Mouse (Mus musculus) brain, embryonic 14.5 days (tissue): ENCODE measurements around the gene Lman1l. TPM values are rescaled to one million over a fixed set of nuclear protein-coding genes. Genes with fewer than 3 reads are reported as not detected.

ENCODE experiments used
- DNase-seq: peaks from one replicate; pipeline ENCODE4 v3.0.0-alpha.2; 2011; ENCODE audit warnings: low read depth
- CTCF ChIP-seq: fragments of 200-500 bp; IDR thresholded peaks from 2 replicates; pipeline ENCODE4 v1.5.1; 2012; ENCODE audit warnings: inconsistent platforms, mild to moderate bottlenecking, moderate library complexity, borderline replicate concordance; ENCODE audit not compliant: insufficient read depth, insufficient read length; ENCODE audit errors: extremely low read depth
- POLR2A ChIP-seq: fragments of 200-500 bp; IDR thresholded peaks from 2 replicates; pipeline ENCODE4 v1.6.1; 2012; ENCODE audit warnings: mild to moderate bottlenecking, inconsistent platforms, borderline replicate concordance; ENCODE audit not compliant: poor library complexity, insufficient read depth, insufficient read length, severe bottlenecking; ENCODE audit errors: extremely low read depth
- polyA plus RNA-seq: library from polyadenylated mRNA; depleted of rRNA; stranded (reverse); fragments of >200 nt; gene quantifications from 2 replicates; pipeline ENCODE4 v1.2.3, GENCODE M21; 2012; rRNA removed

Gene Lman1l
- polyA plus RNA-seq, 1 experiment: 0.12 TPM

DNA sequence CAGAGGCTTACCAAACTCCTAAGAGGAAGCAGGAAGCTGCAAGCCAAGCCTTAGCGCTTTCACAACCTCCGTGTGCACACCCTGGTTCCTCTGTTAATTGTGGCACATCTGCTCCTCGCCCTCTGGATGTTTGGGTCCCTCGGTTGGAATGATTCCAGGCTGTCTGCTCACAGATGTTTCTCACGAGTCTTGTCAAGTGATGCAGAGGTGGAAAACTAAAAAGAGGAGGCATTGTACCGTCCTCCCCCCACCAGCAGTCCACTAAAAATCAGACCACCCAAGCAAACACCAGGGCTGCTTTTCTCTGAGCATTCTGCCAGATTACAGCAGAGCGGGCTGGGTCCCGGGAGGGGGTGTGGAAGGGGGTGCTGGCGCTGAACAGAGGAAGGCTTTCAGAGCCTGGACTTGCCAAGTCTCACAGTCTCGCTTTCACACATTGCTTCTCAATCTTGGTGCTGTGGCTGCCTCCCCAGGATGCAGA is 54.8 kb downstream of the Lman1l start:
- DNase-seq: peak; percentile 71

DNA sequence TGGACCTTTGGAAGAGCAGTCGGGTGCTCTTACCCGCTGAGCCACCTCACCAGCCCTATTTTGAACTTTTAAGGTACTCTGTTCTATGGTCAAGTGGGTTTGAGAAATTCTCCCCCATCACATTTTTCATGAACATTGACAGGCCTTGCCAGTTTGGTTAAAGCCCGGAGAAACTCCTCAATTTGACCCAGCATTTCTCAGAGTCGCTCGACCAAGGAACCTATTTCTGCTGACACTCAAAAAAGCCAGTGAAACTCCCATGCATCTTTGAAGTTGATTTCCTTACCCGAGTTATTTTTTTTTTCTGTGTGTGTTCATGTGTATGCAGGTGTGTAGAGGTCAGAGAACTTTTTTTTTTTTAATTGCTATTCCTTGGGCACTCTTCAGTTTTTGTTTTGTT is 56.0 kb downstream of the Lman1l start:
- no peak for TF ChIP-seq POLR2A
- TF ChIP-seq CTCF: no peak
- no peak for DNase-seq

More for the DNA sequence above, 54.8 kb downstream of the Lman1l start:
- no peak for TF ChIP-seq CTCF
- no peak for TF ChIP-seq POLR2A

DNA sequence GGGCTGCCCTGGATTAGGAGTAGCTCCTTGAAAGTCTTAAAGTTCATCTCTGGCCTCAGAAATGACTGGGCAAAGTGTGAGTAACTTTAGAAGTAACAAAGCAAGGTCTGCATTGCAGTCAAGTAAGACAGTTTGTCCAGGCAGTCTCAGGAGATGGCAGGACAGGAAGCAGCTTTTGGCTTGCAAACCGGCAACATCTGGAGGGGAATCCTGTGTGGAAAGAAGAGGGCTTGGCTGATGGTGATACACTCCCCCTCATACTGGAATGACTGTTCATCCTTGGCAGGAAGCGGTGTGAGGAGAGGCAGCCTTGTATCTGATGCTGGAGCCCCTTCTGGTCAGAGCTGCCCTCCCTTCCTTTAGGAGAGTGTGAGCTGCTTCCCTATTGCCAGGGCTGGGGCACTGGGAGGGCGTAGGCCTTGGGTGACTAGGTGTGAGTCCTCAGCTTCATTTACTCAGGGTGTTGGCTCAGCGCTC is 57.6 kb downstream of the Lman1l start:
- TF ChIP-seq POLR2A (no peak), CTCF (no peak)
- no peak for DNase-seq

DNA sequence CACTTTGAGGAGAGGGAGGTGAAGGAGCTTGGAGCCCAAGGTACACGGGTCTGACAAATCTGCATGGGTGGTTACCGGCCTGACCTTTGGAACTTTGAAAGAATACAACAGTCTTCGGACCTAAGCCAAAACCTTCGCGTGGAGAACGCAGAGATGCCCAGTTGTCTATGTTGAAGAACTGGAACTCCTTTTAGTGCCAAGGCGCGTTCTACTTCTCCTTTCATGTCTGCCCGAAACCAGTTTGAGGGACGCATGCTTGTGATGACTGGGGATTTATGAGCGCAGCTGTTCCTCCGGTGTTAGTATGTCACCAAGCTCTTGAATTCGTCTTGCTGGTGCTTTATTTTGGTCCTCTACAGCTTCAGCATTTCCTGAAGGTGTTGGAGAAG is 58.9 kb downstream of the Lman1l start:
- TF ChIP-seq CTCF (no peak), POLR2A (no peak)
- no peak for DNase-seq

DNA sequence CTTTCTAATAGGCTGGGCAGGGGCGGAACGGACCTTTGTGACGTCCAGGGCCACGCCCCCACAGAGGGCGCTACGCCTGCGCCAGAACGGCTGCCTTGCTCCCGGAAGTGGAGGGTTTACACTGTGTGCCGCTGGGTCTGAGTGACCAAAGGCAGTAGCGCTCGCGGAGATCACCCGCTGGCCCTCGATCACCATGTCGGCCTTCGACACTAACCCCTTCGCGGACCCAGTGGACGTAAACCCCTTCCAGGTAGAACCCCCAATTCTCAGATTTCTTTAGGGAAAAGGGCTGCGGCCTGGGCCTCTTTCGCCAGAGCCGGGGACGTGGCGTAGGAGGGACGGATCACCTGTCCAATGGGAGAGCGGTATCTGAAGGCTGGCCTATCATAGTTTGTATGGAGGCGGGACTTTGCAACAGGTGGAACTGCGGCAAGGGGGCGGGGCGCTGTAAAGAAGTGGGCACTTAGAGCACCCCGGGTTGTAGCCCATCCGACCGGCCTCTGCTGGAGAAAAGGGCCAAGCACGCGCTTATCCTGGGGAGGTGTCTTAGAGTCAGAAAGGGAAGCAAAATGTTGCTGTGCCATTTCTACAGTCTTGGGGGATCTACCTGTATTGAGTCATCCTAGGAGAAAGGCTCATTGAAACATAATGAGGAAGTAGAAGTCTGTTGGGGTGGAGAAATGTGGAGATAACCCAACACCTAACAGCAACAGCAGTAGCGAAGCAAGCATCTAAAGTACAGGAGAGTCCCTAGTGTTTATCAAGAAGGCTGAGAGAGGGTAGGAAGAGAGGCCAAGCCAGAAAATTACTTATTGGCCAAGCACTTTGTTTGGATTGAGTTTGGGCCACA is 59.5 kb downstream of the Lman1l start, which contains the start of gene Scamp2:
Gene Scamp2 (plus strand): TSS at position 83 of the 850 bp plus-strand sequence.
- peak; percentile 42; the same call in 1 of the 2 replicates for TF ChIP-seq POLR2A
- no peak for TF ChIP-seq CTCF
- DNase-seq: peak; percentile 97

DNA sequence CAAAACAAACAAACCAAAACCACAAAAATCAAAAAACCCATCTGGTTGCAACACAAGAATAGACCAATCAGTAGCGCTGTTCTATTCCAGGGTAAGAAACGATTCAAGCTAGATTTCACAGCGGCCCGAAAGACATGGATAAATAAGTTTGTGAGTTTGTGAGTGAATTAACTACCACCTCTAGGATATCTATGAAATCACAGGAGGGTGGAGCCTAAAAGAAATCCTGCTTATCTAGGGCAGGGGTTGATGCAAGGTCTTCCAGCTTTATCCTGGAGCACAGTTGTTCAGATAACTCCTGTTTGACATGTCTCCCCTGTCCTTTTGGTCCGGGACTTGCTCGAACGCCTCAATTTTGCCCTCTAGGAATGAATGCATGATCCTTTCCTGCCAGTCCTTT is 60.3 kb downstream of the Lman1l start:
- no peak for DNase-seq
- TF ChIP-seq POLR2A (no peak), CTCF (no peak)

DNA sequence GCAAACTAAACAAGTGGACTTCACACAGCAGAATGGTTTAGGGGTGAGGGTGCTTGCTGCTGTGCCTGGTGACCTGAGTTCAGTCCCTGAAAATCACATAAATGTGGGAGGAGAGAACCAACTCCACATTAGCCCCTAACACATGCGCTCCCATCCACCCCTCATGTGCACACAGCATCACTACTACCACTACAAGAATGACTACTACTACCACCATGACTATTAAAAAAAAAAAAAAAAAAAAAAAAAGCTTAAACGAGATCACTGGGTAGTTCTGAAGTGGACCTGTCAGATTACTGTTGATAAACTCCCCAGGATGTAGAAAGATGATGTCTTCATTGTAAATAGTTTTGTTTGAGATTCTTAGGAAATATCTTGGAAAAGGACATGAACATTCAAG is 61.0 kb downstream of the Lman1l start:
- TF ChIP-seq CTCF (no peak), POLR2A (no peak)
- DNase-seq: no peak

DNA sequence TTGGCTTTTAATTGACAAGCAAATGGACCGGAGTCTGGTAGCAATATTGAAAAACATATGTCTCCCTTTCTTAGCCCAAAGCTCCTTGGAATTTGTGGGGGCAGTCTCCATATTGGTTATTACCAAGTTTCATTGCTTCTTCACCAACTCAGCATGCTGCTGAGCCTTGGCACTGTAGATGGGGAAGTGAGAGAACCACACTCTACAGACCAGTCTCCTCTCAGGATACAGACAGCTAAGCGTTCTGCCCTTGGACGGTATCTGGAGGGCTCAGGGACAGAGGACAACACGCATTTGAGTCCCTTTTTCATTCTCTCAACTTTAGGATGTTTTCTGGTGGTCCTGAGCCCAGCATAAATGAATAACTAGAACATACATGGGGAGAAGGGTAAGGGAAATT is 61.9 kb downstream of the Lman1l start:
- TF ChIP-seq POLR2A: no peak
- TF ChIP-seq CTCF: no peak

DNA sequence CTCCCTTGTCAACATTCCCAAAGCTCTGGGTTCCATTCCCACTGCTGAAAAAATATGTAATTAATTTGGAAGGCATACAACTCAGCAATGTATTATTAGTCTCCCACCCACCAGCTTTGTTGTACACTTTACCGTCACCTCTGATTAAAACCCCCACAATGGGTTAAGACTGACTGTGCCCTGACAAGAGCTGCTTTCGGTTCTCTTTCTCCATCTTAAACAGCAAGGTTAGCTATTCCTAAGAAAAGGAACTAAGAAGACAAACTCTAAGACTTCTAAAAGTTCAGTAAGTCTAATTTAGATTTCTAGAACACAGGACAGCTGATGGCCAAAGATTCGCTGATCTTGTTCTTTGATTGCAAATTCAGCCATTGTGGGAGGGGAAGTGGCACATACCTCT is 63.4 kb downstream of the Lman1l start:
- no peak for DNase-seq
- TF ChIP-seq CTCF (no peak), POLR2A (no peak)

More for the DNA sequence above, 61.9 kb downstream of the Lman1l start:
- DNase-seq: no peak

Other genes with a start within 250 kb of the Lman1l start
- gene Ppcdc, start 180.7 kb downstream of the Lman1l start, polyA plus RNA-seq: 17.9 and 21.1 TPM in 2 replicates
- 222 and 241 TPM in 2 replicates for gene Scamp5, start 152.7 kb downstream of the Lman1l start, polyA plus RNA-seq
- 8.2 and 12.1 TPM in 2 replicates for gene Rpp25, start 116.7 kb downstream of the Lman1l start, polyA plus RNA-seq
- gene Cox5a, start 99.5 kb downstream of the Lman1l start, polyA plus RNA-seq: 320 and 341 TPM in 2 replicates
- gene Fam219b, start 83.2 kb downstream of the Lman1l start, polyA plus RNA-seq: 12.1 and 12.2 TPM in 2 replicates
- 71.2 and 73.3 TPM in 2 replicates for gene Mpi, start 68.0 kb downstream of the Lman1l start, polyA plus RNA-seq
- gene Scamp2, start 59.8 kb downstream of the Lman1l start, polyA plus RNA-seq: 65.2 and 89.4 TPM in 2 replicates
- 38.8 and 42.1 TPM in 2 replicates for gene Ulk3, start 31.3 kb downstream of the Lman1l start, polyA plus RNA-seq
- 0.29 and 0.49 TPM in 2 replicates for gene Cplx3, start 14.5 kb downstream of the Lman1l start, polyA plus RNA-seq
- gene Csk, start 32.9 kb upstream of the Lman1l start, polyA plus RNA-seq: 84.6 and 138 TPM in 2 replicates
- gene Cyp1a2, start 62.9 kb upstream of the Lman1l start, polyA plus RNA-seq: not detected in 2 replicates
- 0.13 and 0.14 TPM in 2 replicates for gene Cyp1a1, start 67.2 kb upstream of the Lman1l start, polyA plus RNA-seq
- 24.1 and 27.0 TPM in 2 replicates for gene Edc3, start 87.8 kb upstream of the Lman1l start, polyA plus RNA-seq
- 153 and 188 TPM in 2 replicates for gene Clk3, start 145.1 kb upstream of the Lman1l start, polyA plus RNA-seq
- 15.4 and 16.6 TPM in 2 replicates for gene Arid3b, start 216.0 kb upstream of the Lman1l start, polyA plus RNA-seq